Mouse (Mus musculus): ENCODE data around the gene Eif4g3. TPM values are rescaled to one million over a fixed set of nuclear protein-coding genes. Genes with fewer than 3 reads are reported as not detected.

Gene Eif4g3
- polyA plus RNA-seq, 1 experiment from 2014 or later, result 35.2 TPM

DNA sequence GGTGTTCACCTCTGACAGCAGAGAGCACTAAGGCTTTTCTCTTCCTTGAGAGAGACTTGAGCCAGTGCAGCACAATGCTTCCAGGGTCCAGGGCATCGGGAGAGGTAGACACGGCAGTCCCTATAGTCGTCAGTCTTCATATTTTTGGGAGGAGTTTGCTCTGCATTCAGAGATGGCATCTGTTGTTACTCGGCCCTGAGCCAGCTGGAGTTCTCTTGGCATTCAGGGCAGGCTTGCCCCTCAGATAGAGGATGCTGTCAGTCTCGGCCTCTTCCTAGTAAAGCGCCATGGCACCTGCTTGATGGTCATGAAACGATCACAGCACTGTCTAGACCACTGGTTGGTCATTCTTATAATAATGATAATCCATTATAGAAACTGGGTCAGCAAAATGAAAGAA, 131.2 kb downstream of the Eif4g3 start:
- WGBS, result 94% methylated on average over 7 of the region's 7 CpGs
- no peak for ATAC-seq (replicated peaks; ENCODE audit: insufficient number of reproducible peaks, low FRiP score, low TSS enrichment, low read depth)
- Histone ChIP-seq H3K4me3 (ENCODE audit: low read depth, low read length) (no peak overlapping the region), H3K27ac (replicated peaks; ENCODE audit: low read depth, low read length) (no peak overlapping the region), H3K36me3 (replicated peaks; ENCODE audit: control insufficient read depth, insufficient read depth, low read depth, low read length) (peaks cover 10% of the 10 kb centered on the region), H3K9ac (replicated peaks; ENCODE audit: low read length) (no peak overlapping the region), H3K4me2 (ENCODE audit: low read depth, low read length) (no peak overlapping the region), H3K4me1 (ENCODE audit: control insufficient read depth, insufficient read depth, low read length) (no peaks in the 10 kb centered on the region), H3K9me3 (replicated peaks; ENCODE audit: control insufficient read depth, low read length) (no peaks in the 10 kb centered on the region), H3K27me3 (ENCODE audit: control insufficient read depth, insufficient read depth, low read length) (no peaks in the 10 kb centered on the region)
- no peak for DNase-seq (ENCODE audit: low spot score)

DNA sequence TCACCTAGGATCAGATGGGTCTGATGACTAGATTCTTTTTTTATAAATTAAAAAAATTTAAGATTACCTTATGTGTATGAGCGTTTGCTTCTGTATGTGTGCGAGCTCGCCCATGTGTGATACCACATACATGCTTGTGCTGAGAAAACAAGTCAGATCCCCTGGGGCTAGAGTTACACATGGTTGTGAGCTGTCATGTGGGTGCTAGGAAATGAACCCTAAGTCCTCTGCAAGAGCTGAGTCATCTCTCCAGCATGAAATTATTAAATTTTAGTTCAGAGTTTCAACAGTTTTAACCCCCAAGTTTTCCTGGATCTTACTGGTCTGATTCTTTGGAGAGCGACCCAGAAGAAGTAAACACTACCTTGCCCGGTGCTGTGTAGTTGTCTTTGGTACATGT, 134.5 kb downstream of the Eif4g3 start:
- no peaks in the 10 kb centered on the region for H3K4me1 ChIP-seq (ENCODE audit: control insufficient read depth, insufficient read depth, low read length)
- DNase-seq (ENCODE audit: low spot score) (no peak), ATAC-seq (replicated peaks; ENCODE audit: insufficient number of reproducible peaks, low FRiP score, low TSS enrichment, low read depth) (no peak)
- H3K9me3 ChIP-seq (replicated peaks; ENCODE audit: control insufficient read depth, low read length), result no peaks in the 10 kb centered on the region
- H3K4me3 ChIP-seq (ENCODE audit: low read depth, low read length), result no peak overlapping the region
- no peak overlapping the region for H3K27ac ChIP-seq (replicated peaks; ENCODE audit: low read depth, low read length)
- peaks cover 10% of the 10 kb centered on the region for H3K36me3 ChIP-seq (replicated peaks; ENCODE audit: control insufficient read depth, insufficient read depth, low read depth, low read length)
- 95% methylated on average over 5 of the region's 5 CpGs for WGBS
- no peaks in the 10 kb centered on the region for H3K27me3 ChIP-seq (ENCODE audit: control insufficient read depth, insufficient read depth, low read length)
- no peak overlapping the region for H3K4me2 ChIP-seq (ENCODE audit: low read depth, low read length)
- no peak overlapping the region for H3K9ac ChIP-seq (replicated peaks; ENCODE audit: low read length)

DNA sequence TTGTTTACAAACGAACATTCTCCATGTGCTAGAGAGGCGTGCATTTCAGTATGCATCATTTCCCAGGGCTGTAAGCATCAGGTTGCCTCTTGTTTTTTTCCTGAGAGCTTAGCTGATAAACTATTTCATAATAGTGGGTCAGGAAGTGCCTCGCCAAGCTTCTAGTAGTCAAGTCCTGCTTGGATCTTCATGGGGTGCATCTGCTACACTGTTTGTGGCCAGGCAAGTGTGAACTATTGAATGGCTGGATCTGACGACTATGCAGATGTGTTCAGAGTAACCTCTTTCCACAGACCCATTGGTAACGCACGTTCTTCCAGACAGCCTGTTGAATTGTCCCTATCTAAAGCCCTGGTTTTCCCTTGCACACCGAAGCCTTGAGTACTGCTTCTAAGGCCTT, 135.0 kb downstream of the Eif4g3 start:
- Histone ChIP-seq H3K4me1 (ENCODE audit: control insufficient read depth, insufficient read depth, low read length) (no peaks in the 10 kb centered on the region), H3K4me3 (ENCODE audit: low read depth, low read length) (no peak overlapping the region), H3K9ac (replicated peaks; ENCODE audit: low read length) (no peak overlapping the region), H3K4me2 (ENCODE audit: low read depth, low read length) (no peak overlapping the region), H3K9me3 (replicated peaks; ENCODE audit: control insufficient read depth, low read length) (no peaks in the 10 kb centered on the region), H3K27ac (replicated peaks; ENCODE audit: low read depth, low read length) (no peak overlapping the region), H3K27me3 (ENCODE audit: control insufficient read depth, insufficient read depth, low read length) (no peaks in the 10 kb centered on the region), H3K36me3 (replicated peaks; ENCODE audit: control insufficient read depth, insufficient read depth, low read depth, low read length) (peaks cover 10% of the 10 kb centered on the region)
- 89% methylated on average over 7 of the region's 7 CpGs for WGBS
- no peak for ATAC-seq (replicated peaks; ENCODE audit: insufficient number of reproducible peaks, low FRiP score, low TSS enrichment, low read depth)
- no peak for DNase-seq (ENCODE audit: low spot score)

DNA sequence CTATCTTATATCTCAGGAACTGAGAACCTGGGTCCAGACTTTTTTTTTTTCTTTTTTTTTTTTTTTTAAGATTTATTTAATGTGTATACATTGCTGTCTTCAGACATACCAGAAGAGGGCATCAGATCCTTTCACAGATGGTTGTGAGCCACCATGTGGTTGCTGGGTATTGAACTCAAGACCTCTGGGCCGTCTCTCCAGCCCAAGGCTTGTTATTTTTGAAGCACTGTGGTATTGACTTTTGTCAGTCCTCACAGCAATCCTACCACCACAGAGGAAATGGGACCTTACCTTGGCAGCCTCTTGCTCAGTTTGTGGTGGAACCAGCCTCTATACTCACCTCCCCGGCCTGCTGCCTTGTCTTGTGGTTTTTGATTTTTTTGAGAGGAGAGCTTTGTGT, 137.3 kb downstream of the Eif4g3 start:
- DNase-seq (ENCODE audit: low spot score) (no peak), ATAC-seq (replicated peaks; ENCODE audit: insufficient number of reproducible peaks, low FRiP score, low TSS enrichment, low read depth) (no peak)
- no peaks in the 10 kb centered on the region for H3K9me3 ChIP-seq (replicated peaks; ENCODE audit: control insufficient read depth, low read length)
- no peak overlapping the region for H3K9ac ChIP-seq (replicated peaks; ENCODE audit: low read length)
- no peak overlapping the region for H3K4me2 ChIP-seq (ENCODE audit: low read depth, low read length)
- H3K27me3 ChIP-seq (ENCODE audit: control insufficient read depth, insufficient read depth, low read length), result no peaks in the 10 kb centered on the region
- no peak overlapping the region for H3K4me3 ChIP-seq (ENCODE audit: low read depth, low read length)
- 69% methylated on average over 2 of the region's 2 CpGs for WGBS
- H3K27ac ChIP-seq (replicated peaks; ENCODE audit: low read depth, low read length), result no peak overlapping the region
- no peaks in the 10 kb centered on the region for H3K4me1 ChIP-seq (ENCODE audit: control insufficient read depth, insufficient read depth, low read length)
- peaks cover 10% of the 10 kb centered on the region for H3K36me3 ChIP-seq (replicated peaks; ENCODE audit: control insufficient read depth, insufficient read depth, low read depth, low read length)

DNA sequence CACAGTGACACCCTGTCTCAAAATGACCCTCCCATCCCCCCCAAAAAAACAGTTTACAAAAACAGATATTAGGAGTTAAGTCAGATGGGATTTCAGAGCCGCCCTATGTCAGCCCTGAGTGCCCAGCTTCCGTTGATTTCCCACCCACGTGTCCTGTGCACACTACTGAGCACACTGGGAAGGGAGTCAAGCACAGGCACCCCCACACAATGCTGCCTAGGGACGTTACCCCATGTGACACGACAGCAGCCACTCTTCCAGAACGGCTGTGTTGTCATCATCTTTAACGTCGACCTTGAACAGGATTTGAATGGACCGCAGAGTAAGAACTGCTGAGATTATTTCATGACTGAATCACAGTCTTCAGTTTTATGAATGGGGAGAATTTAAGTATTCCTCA, 138.4 kb downstream of the Eif4g3 start:
- Histone ChIP-seq H3K36me3 (replicated peaks; ENCODE audit: control insufficient read depth, insufficient read depth, low read depth, low read length) (peaks cover 5% of the 10 kb centered on the region), H3K4me3 (ENCODE audit: low read depth, low read length) (no peak overlapping the region), H3K27me3 (ENCODE audit: control insufficient read depth, insufficient read depth, low read length) (no peaks in the 10 kb centered on the region), H3K4me2 (ENCODE audit: low read depth, low read length) (no peak overlapping the region), H3K27ac (replicated peaks; ENCODE audit: low read depth, low read length) (no peak overlapping the region), H3K9me3 (replicated peaks; ENCODE audit: control insufficient read depth, low read length) (no peaks in the 10 kb centered on the region), H3K4me1 (ENCODE audit: control insufficient read depth, insufficient read depth, low read length) (no peaks in the 10 kb centered on the region), H3K9ac (replicated peaks; ENCODE audit: low read length) (no peak overlapping the region)
- ATAC-seq (replicated peaks; ENCODE audit: insufficient number of reproducible peaks, low FRiP score, low TSS enrichment, low read depth), result no peak
- DNase-seq (ENCODE audit: low spot score), result no peak
- WGBS, result 79% methylated on average over 9 of the region's 9 CpGs

DNA sequence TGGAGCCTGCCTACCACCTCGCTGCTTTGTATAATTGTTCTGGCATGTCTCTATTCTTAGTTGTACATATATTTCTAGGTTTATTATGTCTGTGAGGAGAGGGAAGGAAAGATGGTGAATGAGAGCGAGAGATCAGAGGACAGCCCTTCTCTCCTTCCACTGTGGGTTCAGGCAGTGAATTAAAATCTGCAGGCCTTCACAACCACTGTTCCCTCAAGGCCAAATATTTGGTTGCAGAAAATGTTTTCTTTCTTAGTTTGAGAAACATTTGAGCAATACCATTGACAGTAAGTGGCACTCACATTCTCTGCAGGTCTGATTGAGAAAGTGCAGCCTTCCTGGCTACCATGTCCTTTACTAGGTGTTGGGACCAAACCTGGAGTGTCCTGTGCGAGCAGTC, 138.9 kb downstream of the Eif4g3 start:
- ATAC-seq (replicated peaks; ENCODE audit: insufficient number of reproducible peaks, low FRiP score, low TSS enrichment, low read depth) (no peak), DNase-seq (ENCODE audit: low spot score) (no peak)
- no peak overlapping the region for H3K27ac ChIP-seq (replicated peaks; ENCODE audit: low read depth, low read length)
- H3K4me1 ChIP-seq (ENCODE audit: control insufficient read depth, insufficient read depth, low read length), result no peaks in the 10 kb centered on the region
- no peaks in the 10 kb centered on the region for H3K9me3 ChIP-seq (replicated peaks; ENCODE audit: control insufficient read depth, low read length)
- peaks cover 4% of the 10 kb centered on the region for H3K36me3 ChIP-seq (replicated peaks; ENCODE audit: control insufficient read depth, insufficient read depth, low read depth, low read length)
- H3K9ac ChIP-seq (replicated peaks; ENCODE audit: low read length), result no peak overlapping the region
- H3K4me3 ChIP-seq (ENCODE audit: low read depth, low read length), result no peak overlapping the region
- 87% methylated on average over 3 of the region's 3 CpGs for WGBS
- no peaks in the 10 kb centered on the region for H3K27me3 ChIP-seq (ENCODE audit: control insufficient read depth, insufficient read depth, low read length)
- no peak overlapping the region for H3K4me2 ChIP-seq (ENCODE audit: low read depth, low read length)

DNA sequence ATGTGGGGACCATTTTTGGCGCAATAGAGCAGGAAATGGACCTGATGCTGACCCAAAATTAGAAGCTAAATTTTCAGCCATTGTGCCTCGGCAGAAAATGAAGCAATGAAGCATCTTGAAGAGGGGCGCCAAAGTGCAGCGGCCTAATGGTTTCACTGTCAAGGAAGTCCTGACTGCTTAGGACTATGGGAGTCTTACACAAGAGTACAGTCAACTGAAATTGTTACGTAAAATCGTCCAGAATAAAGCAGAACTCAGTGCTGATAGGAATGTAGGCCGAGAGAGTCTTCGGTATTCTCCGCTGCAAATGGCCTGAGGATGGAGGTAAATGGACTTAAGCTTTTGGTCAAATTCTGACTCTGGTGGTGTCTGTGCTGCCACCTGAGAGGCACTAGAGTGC, 140.5 kb downstream of the Eif4g3 start:
- no peak overlapping the region for H3K4me3 ChIP-seq (ENCODE audit: low read depth, low read length)
- H3K9me3 ChIP-seq (replicated peaks; ENCODE audit: control insufficient read depth, low read length), result no peaks in the 10 kb centered on the region
- H3K27ac ChIP-seq (replicated peaks; ENCODE audit: low read depth, low read length), result no peak overlapping the region
- H3K4me1 ChIP-seq (ENCODE audit: control insufficient read depth, insufficient read depth, low read length), result no peaks in the 10 kb centered on the region
- WGBS, result 93% methylated on average over 9 of the region's 9 CpGs
- H3K36me3 ChIP-seq (replicated peaks; ENCODE audit: control insufficient read depth, insufficient read depth, low read depth, low read length), result peaks cover 4% of the 10 kb centered on the region
- H3K9ac ChIP-seq (replicated peaks; ENCODE audit: low read length), result no peak overlapping the region
- no peak overlapping the region for H3K4me2 ChIP-seq (ENCODE audit: low read depth, low read length)
- DNase-seq (ENCODE audit: low spot score) (no peak), ATAC-seq (replicated peaks; ENCODE audit: insufficient number of reproducible peaks, low FRiP score, low TSS enrichment, low read depth) (no peak)
- H3K27me3 ChIP-seq (ENCODE audit: control insufficient read depth, insufficient read depth, low read length), result no peaks in the 10 kb centered on the region

DNA sequence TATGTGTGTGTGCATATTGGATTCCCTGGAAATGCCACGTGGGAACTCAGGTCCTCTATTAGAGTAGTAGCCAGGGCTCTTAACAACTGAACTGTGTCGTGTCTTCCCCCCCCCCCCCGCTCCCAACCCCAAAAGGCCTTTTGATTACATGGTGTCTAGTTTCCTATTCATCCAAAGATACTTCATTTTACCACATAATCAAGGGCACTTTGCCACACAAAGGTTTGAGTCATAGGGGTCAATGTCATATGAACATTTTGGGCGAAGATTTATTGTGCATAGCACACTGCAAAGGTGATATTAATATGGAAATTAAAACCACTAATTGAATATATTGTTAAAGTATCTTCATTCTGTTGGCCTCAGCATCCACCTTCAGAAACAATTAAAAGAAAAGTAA, 144.5 kb downstream of the Eif4g3 start:
- H3K4me1 ChIP-seq (ENCODE audit: control insufficient read depth, insufficient read depth, low read length), result no peaks in the 10 kb centered on the region
- no peaks in the 10 kb centered on the region for H3K9me3 ChIP-seq (replicated peaks; ENCODE audit: control insufficient read depth, low read length)
- H3K4me2 ChIP-seq (ENCODE audit: low read depth, low read length), result no peak overlapping the region
- no peaks in the 10 kb centered on the region for H3K36me3 ChIP-seq (replicated peaks; ENCODE audit: control insufficient read depth, insufficient read depth, low read depth, low read length)
- 74% methylated on average over 4 of the region's 4 CpGs for WGBS
- H3K27ac ChIP-seq (replicated peaks; ENCODE audit: low read depth, low read length), result no peak overlapping the region
- DNase-seq (ENCODE audit: low spot score) (no peak), ATAC-seq (replicated peaks; ENCODE audit: insufficient number of reproducible peaks, low FRiP score, low TSS enrichment, low read depth) (no peak)
- H3K27me3 ChIP-seq (ENCODE audit: control insufficient read depth, insufficient read depth, low read length), result no peaks in the 10 kb centered on the region
- H3K4me3 ChIP-seq (ENCODE audit: low read depth, low read length), result no peak overlapping the region
- no peak overlapping the region for H3K9ac ChIP-seq (replicated peaks; ENCODE audit: low read length)

DNA sequence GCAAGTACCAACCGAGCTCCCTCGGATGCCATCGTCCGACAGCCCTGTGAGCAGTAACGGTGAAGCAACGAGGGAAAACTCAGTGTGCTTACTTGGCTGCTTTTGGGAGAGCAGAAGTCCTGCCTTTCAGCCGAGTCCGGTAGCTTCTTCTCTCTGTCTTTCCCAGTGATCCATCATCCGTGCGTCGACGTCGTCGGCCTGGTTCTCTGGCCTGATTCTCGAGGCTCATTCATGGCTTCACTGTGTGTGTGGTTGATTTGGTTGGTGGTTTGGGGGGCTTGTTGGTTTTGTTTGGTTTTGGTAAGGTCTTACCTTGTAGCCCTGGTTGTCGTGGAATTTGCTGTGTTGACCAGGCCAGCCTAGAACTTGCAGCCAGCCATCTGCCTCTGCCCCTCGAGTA, 145.0 kb downstream of the Eif4g3 start:
- Histone ChIP-seq H3K4me2 (ENCODE audit: low read depth, low read length) (no peak overlapping the region), H3K27ac (replicated peaks; ENCODE audit: low read depth, low read length) (no peak overlapping the region), H3K9me3 (replicated peaks; ENCODE audit: control insufficient read depth, low read length) (no peaks in the 10 kb centered on the region), H3K4me1 (ENCODE audit: control insufficient read depth, insufficient read depth, low read length) (no peaks in the 10 kb centered on the region), H3K9ac (replicated peaks; ENCODE audit: low read length) (no peak overlapping the region), H3K27me3 (ENCODE audit: control insufficient read depth, insufficient read depth, low read length) (no peaks in the 10 kb centered on the region), H3K36me3 (replicated peaks; ENCODE audit: control insufficient read depth, insufficient read depth, low read depth, low read length) (no peaks in the 10 kb centered on the region), H3K4me3 (ENCODE audit: low read depth, low read length) (no peak overlapping the region)
- ATAC-seq (replicated peaks; ENCODE audit: insufficient number of reproducible peaks, low FRiP score, low TSS enrichment, low read depth) (no peak), DNase-seq (ENCODE audit: low spot score) (no peak)
- 92% methylated on average over 17 of the region's 17 CpGs for WGBS
